Mouse (Mus musculus) lung, embryonic 15.5 days (tissue): ENCODE data around the gene Dlg2. TPM values are rescaled to one million over a fixed set of nuclear protein-coding genes. Genes with fewer than 3 reads are reported as not detected.

ENCODE experiments used
- ATAC-seq: fragments of 200-750 bp; cut with Nextera tagmentation; 2 replicates; pipeline ENCODE4 v1.8.0; 2017; ENCODE audit warnings: moderate number of reproducible peaks, borderline replicate concordance; ENCODE audit not compliant: low FRiP score, low TSS enrichment; ENCODE audit errors: extremely low read depth
- H3K27ac ChIP-seq: fragments of 300-500 bp; sonication (generic); 2 replicates; pipeline ENCODE4 v1.5.1; 2015; ENCODE audit warnings: moderate library complexity, mild to moderate bottlenecking, inconsistent platforms
- H3K27me3 ChIP-seq: fragments of 300-500 bp; sonication (generic); 2 replicates; pipeline ENCODE4 v1.6.1; 2015; ENCODE audit warnings: inconsistent platforms
- H3K36me3 ChIP-seq: fragments of 300-500 bp; sonication (generic); 2 replicates; pipeline ENCODE4 v1.6.1; 2015; ENCODE audit warnings: inconsistent platforms
- H3K4me1 ChIP-seq: fragments of 300-500 bp; sonication (generic); 2 replicates; pipeline ENCODE4 v1.6.1; 2015; ENCODE audit warnings: inconsistent platforms
- H3K4me2 ChIP-seq: fragments of 300-500 bp; sonication (generic); 2 replicates; pipeline ENCODE4 v1.6.1; 2015; ENCODE audit warnings: inconsistent platforms, mild to moderate bottlenecking, moderate library complexity
- H3K4me3 ChIP-seq: fragments of 300-500 bp; sonication (generic); 2 replicates; pipeline ENCODE4 v1.5.1; 2015; ENCODE audit warnings: mild to moderate bottlenecking, inconsistent platforms
- H3K9ac ChIP-seq: fragments of 300-500 bp; sonication (generic); 2 replicates; pipeline ENCODE4 v1.6.1; 2015; ENCODE audit warnings: inconsistent platforms
- H3K9me3 ChIP-seq: fragments of 300-500 bp; sonication (generic); 2 replicates; pipeline ENCODE4 v1.6.1; 2016; ENCODE audit warnings: inconsistent platforms
- WGBS: fragments of 180-500 bp; shearing (Covaris S2); methylation state at CpG from one replicate; pipeline ENCODE4 v1.1.7; 2015; 5-methylcytosine and 5-hydroxymethylcytosine counted together
- polyA plus RNA-seq: library from polyadenylated mRNA; unstranded; fragments of >200 nt; fragmentation: Nextera tagmentation; extraction: Ambion mirVana; gene quantifications from 2 replicates; pipeline ENCODE4 v1.2.1, GENCODE M21; 2015

Dlg2 gene
- polyA plus RNA-seq, 1 experiment from 2014 or later = 2.3 TPM

- Histone ChIP-seq H3K9me3 (no peaks in the 10 kb centered on the region), H3K4me1 (no peaks in the 10 kb centered on the region), H3K9ac (no peak overlapping the region), H3K27me3 (no peaks in the 10 kb centered on the region), H3K36me3 (no peaks in the 10 kb centered on the region), H3K4me3 (no peak overlapping the region), H3K4me2 (no peak overlapping the region), H3K27ac (no peak overlapping the region)
- no peak for ATAC-seq
- WGBS = 60% methylated on average over 3 of the region's 3 CpGs
These were observed 1309.4 kb downstream of the Dlg2 start for GRCm38 (mm10) chr7:91785871-91786270.

- WGBS = 40% methylated on average over 4 of the region's 4 CpGs
- H3K4me2 ChIP-seq = no peak overlapping the region
- no peak overlapping the region for H3K9ac ChIP-seq
- H3K4me3 ChIP-seq = no peak overlapping the region
- ATAC-seq = no peak
- H3K27me3 ChIP-seq = no peaks in the 10 kb centered on the region
- H3K27ac ChIP-seq = no peak overlapping the region
- H3K4me1 ChIP-seq = no peaks in the 10 kb centered on the region
- no peaks in the 10 kb centered on the region for H3K36me3 ChIP-seq
- H3K9me3 ChIP-seq = no peaks in the 10 kb centered on the region
These were observed 1314.6 kb downstream of the Dlg2 start for GRCm38 (mm10) chr7:91790949-91791564.

- no peaks in the 10 kb centered on the region for H3K27me3 ChIP-seq
- H3K9ac ChIP-seq = no peak overlapping the region
- H3K9me3 ChIP-seq = no peaks in the 10 kb centered on the region
- WGBS = 55% methylated on average over 4 of the region's 4 CpGs
- H3K36me3 ChIP-seq = no peaks in the 10 kb centered on the region
- H3K27ac ChIP-seq = no peak overlapping the region
- H3K4me1 ChIP-seq = no peaks in the 10 kb centered on the region
- ATAC-seq = no peak
- H3K4me3 ChIP-seq = no peak overlapping the region
- no peak overlapping the region for H3K4me2 ChIP-seq
These were observed 1330.2 kb downstream of the Dlg2 start for GRCm38 (mm10) chr7:91806632-91807031.

GRCm38 (mm10) chr7:91810774-91811173, 1334.3 kb downstream of the Dlg2 start:
- Histone ChIP-seq H3K4me1 (no peaks in the 10 kb centered on the region), H3K27me3 (no peaks in the 10 kb centered on the region), H3K9me3 (no peaks in the 10 kb centered on the region), H3K4me3 (no peak overlapping the region), H3K4me2 (no peak overlapping the region), H3K9ac (no peak overlapping the region), H3K27ac (no peak overlapping the region), H3K36me3 (no peaks in the 10 kb centered on the region)
- 58% methylated on average over 2 of the region's 2 CpGs for WGBS
- ATAC-seq = no peak

GRCm38 (mm10) chr7:91818004-91818403, 1341.5 kb downstream of the Dlg2 start:
- 40% methylated on average over 1 of the region's 1 CpGs for WGBS

GRCm38 (mm10) chr7:91832207-91832606, 1355.7 kb downstream of the Dlg2 start:
- H3K9ac ChIP-seq = no peak overlapping the region
- H3K9me3 ChIP-seq = no peaks in the 10 kb centered on the region
- no peak overlapping the region for H3K4me3 ChIP-seq
- H3K27ac ChIP-seq = no peak overlapping the region
- no peak for ATAC-seq
- WGBS = 64% methylated on average over 5 of the region's 5 CpGs
- no peaks in the 10 kb centered on the region for H3K27me3 ChIP-seq
- no peaks in the 10 kb centered on the region for H3K4me1 ChIP-seq
- no peaks in the 10 kb centered on the region for H3K36me3 ChIP-seq
- no peak overlapping the region for H3K4me2 ChIP-seq

More at GRCm38 (mm10) chr7:91818004-91818403, 1341.5 kb downstream of the Dlg2 start:
- ATAC-seq = no peak
- no peak overlapping the region for H3K9ac ChIP-seq
- H3K4me3 ChIP-seq = no peak overlapping the region
- no peak overlapping the region for H3K4me2 ChIP-seq
- H3K27me3 ChIP-seq = no peaks in the 10 kb centered on the region
- H3K9me3 ChIP-seq = no peaks in the 10 kb centered on the region
- no peaks in the 10 kb centered on the region for H3K36me3 ChIP-seq
- H3K4me1 ChIP-seq = no peaks in the 10 kb centered on the region
- H3K27ac ChIP-seq = no peak overlapping the region

- H3K4me1 ChIP-seq = no peaks in the 10 kb centered on the region
- no peak for ATAC-seq
- H3K36me3 ChIP-seq = no peaks in the 10 kb centered on the region
- no peak overlapping the region for H3K9ac ChIP-seq
- no peaks in the 10 kb centered on the region for H3K9me3 ChIP-seq
- H3K4me2 ChIP-seq = no peak overlapping the region
- no peak overlapping the region for H3K27ac ChIP-seq
- H3K27me3 ChIP-seq = no peaks in the 10 kb centered on the region
- WGBS = 21% methylated on average over 1 of the region's 1 CpGs
- no peak overlapping the region for H3K4me3 ChIP-seq
These were observed 1369.3 kb downstream of the Dlg2 start for GRCm38 (mm10) chr7:91845723-91846122.

- H3K9me3 ChIP-seq = no peaks in the 10 kb centered on the region
- H3K4me2 ChIP-seq = no peak overlapping the region
- no peaks in the 10 kb centered on the region for H3K36me3 ChIP-seq
- no peak overlapping the region for H3K4me3 ChIP-seq
- no peak overlapping the region for H3K27ac ChIP-seq
- H3K27me3 ChIP-seq = no peaks in the 10 kb centered on the region
- no peaks in the 10 kb centered on the region for H3K4me1 ChIP-seq
- H3K9ac ChIP-seq = no peak overlapping the region
- no peak for ATAC-seq
These were observed 1372.9 kb downstream of the Dlg2 start for GRCm38 (mm10) chr7:91849364-91849763.

GRCm38 (mm10) chr7:91853653-91854052, 1377.2 kb downstream of the Dlg2 start:
- H3K27ac ChIP-seq = no peak overlapping the region
- no peaks in the 10 kb centered on the region for H3K9me3 ChIP-seq
- no peaks in the 10 kb centered on the region for H3K4me1 ChIP-seq
- no peak overlapping the region for H3K9ac ChIP-seq
- H3K36me3 ChIP-seq = no peaks in the 10 kb centered on the region
- no peak overlapping the region for H3K4me2 ChIP-seq
- 28% methylated on average over 4 of the region's 4 CpGs for WGBS
- H3K27me3 ChIP-seq = no peaks in the 10 kb centered on the region
- H3K4me3 ChIP-seq = no peak overlapping the region
- ATAC-seq = no peak

- no peak for ATAC-seq
- Histone ChIP-seq H3K4me3 (no peak overlapping the region), H3K27me3 (no peaks in the 10 kb centered on the region), H3K9ac (no peak overlapping the region), H3K4me2 (no peak overlapping the region), H3K27ac (no peak overlapping the region), H3K4me1 (no peaks in the 10 kb centered on the region), H3K36me3 (no peaks in the 10 kb centered on the region), H3K9me3 (no peaks in the 10 kb centered on the region)
- 65% methylated on average over 2 of the region's 2 CpGs for WGBS
These were observed 1380.5 kb downstream of the Dlg2 start for GRCm38 (mm10) chr7:91856931-91857330.

GRCm38 (mm10) chr7:91862806-91863531, 1386.5 kb downstream of the Dlg2 start:
- WGBS = 61% methylated on average over 5 of the region's 5 CpGs
- Histone ChIP-seq H3K27ac (no peak overlapping the region), H3K36me3 (no peaks in the 10 kb centered on the region), H3K27me3 (no peaks in the 10 kb centered on the region), H3K9me3 (no peaks in the 10 kb centered on the region), H3K4me2 (no peak overlapping the region), H3K9ac (no peak overlapping the region), H3K4me1 (no peaks in the 10 kb centered on the region), H3K4me3 (no peak overlapping the region)
- ATAC-seq = no peak

- Histone ChIP-seq H3K9ac (no peak overlapping the region), H3K4me2 (no peak overlapping the region), H3K4me1 (no peaks in the 10 kb centered on the region), H3K36me3 (no peaks in the 10 kb centered on the region), H3K4me3 (no peak overlapping the region), H3K9me3 (no peaks in the 10 kb centered on the region), H3K27me3 (no peaks in the 10 kb centered on the region), H3K27ac (no peak overlapping the region)
- no peak for ATAC-seq
- 71% methylated on average over 1 of the region's 1 CpGs for WGBS
These were observed 1392.4 kb downstream of the Dlg2 start for GRCm38 (mm10) chr7:91868919-91869318.
